Mouse (Mus musculus): Measurements from ENCODE around the gene Iqch.

DNA sequence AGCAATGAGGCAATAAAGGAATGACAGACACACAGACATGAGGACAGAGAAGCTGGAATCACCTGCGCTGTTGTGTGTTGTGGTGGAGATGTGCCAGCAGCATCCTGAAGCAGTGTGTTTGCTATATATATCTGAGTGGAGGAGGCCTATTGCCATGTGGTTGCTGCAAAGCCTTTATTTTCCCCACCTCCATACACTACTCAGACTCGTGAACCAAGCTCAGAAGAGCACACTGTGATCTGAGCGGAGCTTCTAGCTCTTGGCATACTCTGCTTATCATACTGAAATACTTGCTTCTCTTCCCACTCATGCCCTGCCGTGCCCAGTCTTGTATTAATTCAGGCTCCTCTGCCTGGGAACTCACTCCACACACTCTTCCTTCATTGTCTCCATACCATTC is 20.5 kb downstream of the Iqch start:
- no peak for TF ChIP-seq POLR2A (IDR thresholded peaks at IDR 0.05; ENCODE audit: low read depth, low read length)
- no peak for TF ChIP-seq CTCF (conservative IDR thresholded peaks at IDR 0.05; ENCODE audit: insufficient read depth, insufficient read length, low read depth, low read length)

Measured in kidney, adult 2 months (tissue).